Mouse (Mus musculus) lung, embryonic 14.5 days (tissue): ENCODE results near the gene Tnfaip2. TPM values are rescaled to one million over a fixed set of nuclear protein-coding genes. Genes with fewer than 3 reads are reported as not detected.
A peak's percentile ranks its signal among the peaks of the same experiment; 100 is the strongest.

Experiments used
- ATAC-seq: fragments of 200-750 bp; cut with Nextera tagmentation; 2 replicates; pipeline ENCODE4 v1.8.0; 2017; ENCODE audit warnings: mild to moderate bottlenecking, moderate TSS enrichment, moderate library complexity; ENCODE audit not compliant: insufficient read depth
- DNase-seq: peaks from one replicate; pipeline ENCODE4 v3.0.0-alpha.2; 2015
- H3K27ac ChIP-seq: fragments of 300-500 bp; sonication (generic); 2 replicates; pipeline ENCODE4 v1.5.1; 2014; ENCODE audit warnings: low read depth, mild to moderate bottlenecking, moderate library complexity
- H3K27me3 ChIP-seq: fragments of 300-500 bp; sonication (generic); 2 replicates; pipeline ENCODE4 v1.6.1; 2014; ENCODE audit warnings: low read length, control low read depth; ENCODE audit not compliant: insufficient read depth
- H3K36me3 ChIP-seq: fragments of 300-500 bp; sonication (generic); 2 replicates; pipeline ENCODE4 v1.6.1; 2014; ENCODE audit warnings: control low read depth; ENCODE audit not compliant: insufficient read depth
- H3K4me1 ChIP-seq: fragments of 300-500 bp; sonication (generic); 2 replicates; pipeline ENCODE4 v1.6.1; 2014; ENCODE audit warnings: antibody characterized with exemption, control low read depth; ENCODE audit not compliant: insufficient read depth
- H3K4me2 ChIP-seq: fragments of 300-500 bp; sonication (generic); 2 replicates; pipeline ENCODE4 v1.6.1; 2014; ENCODE audit warnings: mild to moderate bottlenecking
- H3K4me3 ChIP-seq: fragments of 300-500 bp; sonication (generic); 2 replicates; pipeline ENCODE4 v1.5.1; 2014; ENCODE audit warnings: low read depth, low read length
- H3K9ac ChIP-seq: fragments of 300-500 bp; sonication (generic); 2 replicates; pipeline ENCODE4 v1.6.1; 2014
- H3K9me3 ChIP-seq: fragments of 300-500 bp; sonication (generic); 2 replicates; pipeline ENCODE4 v1.6.1; 2016; ENCODE audit warnings: low read depth, low read length, control low read depth
- CTCF ChIP-seq: IDR thresholded peaks from 2 replicates; pipeline ENCODE4 v1.5.1; 2016; ENCODE audit warnings: antibody characterized with exemption, low read depth
- WGBS: fragments of 180-500 bp; shearing (Covaris S2); extraction: QIAGEN DNeasy Blood & Tissue Kit; methylation state at CpG from one replicate; pipeline ENCODE4 v1.1.7; 2014; 5-methylcytosine and 5-hydroxymethylcytosine counted together
- polyA plus RNA-seq: library from polyadenylated mRNA; unstranded; fragments of >200 nt; fragmentation: Nextera tagmentation; extraction: Ambion mirVana; gene quantifications from 2 replicates; pipeline ENCODE4 v1.2.1, GENCODE M21; 2014

The Tnfaip2 gene
- polyA plus RNA-seq, 1 experiment from 2014 or later, result 2.0 TPM

- Histone ChIP-seq H3K4me1 (no peaks in the 10 kb centered on the region), H3K9me3 (no peaks in the 10 kb centered on the region), H3K36me3 (no peaks in the 10 kb centered on the region), H3K9ac (no peak overlapping the region), H3K27me3 (no peaks in the 10 kb centered on the region), H3K4me2 (no peak overlapping the region), H3K27ac (no peak overlapping the region), H3K4me3 (no peak overlapping the region)
- ATAC-seq (peak; percentile 52; the same call in 1 of the 2 replicates), DNase-seq (peak; percentile 90)
- WGBS, result 8% methylated on average over 8 of the region's 8 CpGs
- peak; percentile 90 for TF ChIP-seq CTCF
These were observed 27.2 kb downstream of the Tnfaip2 start for GRCm38 (mm10) chr12:111469507-111469906.

GRCm38 (mm10) chr12:111471119-111471518 is 28.9 kb downstream of the Tnfaip2 start:
- no peak for TF ChIP-seq CTCF
- no peak for ATAC-seq
- WGBS, result 56% methylated on average over 1 of the region's 1 CpGs

GRCm38 (mm10) chr12:111471721-111472120 is 29.5 kb downstream of the Tnfaip2 start:
- no peak for TF ChIP-seq CTCF
- H3K9me3 ChIP-seq, result no peaks in the 10 kb centered on the region
- DNase-seq (no peak), ATAC-seq (no peak)
- H3K4me2 ChIP-seq, result no peak overlapping the region
- no peak overlapping the region for H3K9ac ChIP-seq
- H3K27ac ChIP-seq, result no peak overlapping the region
- H3K36me3 ChIP-seq, result no peaks in the 10 kb centered on the region
- no peaks in the 10 kb centered on the region for H3K4me1 ChIP-seq
- H3K4me3 ChIP-seq, result no peak overlapping the region
- H3K27me3 ChIP-seq, result no peaks in the 10 kb centered on the region
- WGBS, result 50% methylated on average over 3 of the region's 3 CpGs

More at GRCm38 (mm10) chr12:111471119-111471518, 28.9 kb downstream of the Tnfaip2 start:
- no peak for DNase-seq
- Histone ChIP-seq H3K9ac (no peak overlapping the region), H3K4me1 (no peaks in the 10 kb centered on the region), H3K27me3 (no peaks in the 10 kb centered on the region), H3K4me2 (no peak overlapping the region), H3K9me3 (no peaks in the 10 kb centered on the region), H3K27ac (no peak overlapping the region), H3K36me3 (no peaks in the 10 kb centered on the region), H3K4me3 (no peak overlapping the region)

GRCm38 (mm10) chr12:111472886-111473285 is 30.6 kb downstream of the Tnfaip2 start:
- no peak overlapping the region for H3K4me2 ChIP-seq
- no peaks in the 10 kb centered on the region for H3K36me3 ChIP-seq
- 73% methylated on average over 5 of the region's 5 CpGs for WGBS
- H3K27ac ChIP-seq, result no peak overlapping the region
- no peak for TF ChIP-seq CTCF
- H3K27me3 ChIP-seq, result no peaks in the 10 kb centered on the region
- no peaks in the 10 kb centered on the region for H3K4me1 ChIP-seq
- no peak overlapping the region for H3K4me3 ChIP-seq
- H3K9ac ChIP-seq, result no peak overlapping the region
- ATAC-seq, result no peak
- H3K9me3 ChIP-seq, result no peaks in the 10 kb centered on the region
- DNase-seq, result no peak

DNA sequence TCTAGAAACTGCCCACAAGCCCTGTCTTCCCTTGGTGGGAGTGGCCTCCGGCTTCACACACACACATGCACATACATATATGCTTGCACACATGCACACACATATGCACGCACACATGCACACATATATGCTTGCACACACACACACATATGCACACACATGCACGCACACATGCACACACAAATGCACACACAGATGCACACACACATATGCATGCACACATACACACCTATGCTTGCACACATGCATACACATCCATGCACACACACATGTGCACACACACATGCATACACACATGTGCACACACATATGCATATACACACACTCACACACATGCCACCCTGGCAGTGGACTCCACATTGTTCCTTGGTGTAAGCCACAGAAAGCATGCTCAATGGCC is 32.1 kb downstream of the Tnfaip2 start:
- no peak for TF ChIP-seq CTCF
- Histone ChIP-seq H3K4me2 (no peak overlapping the region), H3K27me3 (no peaks in the 10 kb centered on the region), H3K36me3 (no peaks in the 10 kb centered on the region), H3K27ac (no peak overlapping the region), H3K4me1 (no peaks in the 10 kb centered on the region), H3K9me3 (no peaks in the 10 kb centered on the region), H3K4me3 (no peak overlapping the region), H3K9ac (no peak overlapping the region)
- WGBS, result 92% methylated on average over 3 of the region's 3 CpGs
- ATAC-seq (no peak), DNase-seq (no peak)

DNA sequence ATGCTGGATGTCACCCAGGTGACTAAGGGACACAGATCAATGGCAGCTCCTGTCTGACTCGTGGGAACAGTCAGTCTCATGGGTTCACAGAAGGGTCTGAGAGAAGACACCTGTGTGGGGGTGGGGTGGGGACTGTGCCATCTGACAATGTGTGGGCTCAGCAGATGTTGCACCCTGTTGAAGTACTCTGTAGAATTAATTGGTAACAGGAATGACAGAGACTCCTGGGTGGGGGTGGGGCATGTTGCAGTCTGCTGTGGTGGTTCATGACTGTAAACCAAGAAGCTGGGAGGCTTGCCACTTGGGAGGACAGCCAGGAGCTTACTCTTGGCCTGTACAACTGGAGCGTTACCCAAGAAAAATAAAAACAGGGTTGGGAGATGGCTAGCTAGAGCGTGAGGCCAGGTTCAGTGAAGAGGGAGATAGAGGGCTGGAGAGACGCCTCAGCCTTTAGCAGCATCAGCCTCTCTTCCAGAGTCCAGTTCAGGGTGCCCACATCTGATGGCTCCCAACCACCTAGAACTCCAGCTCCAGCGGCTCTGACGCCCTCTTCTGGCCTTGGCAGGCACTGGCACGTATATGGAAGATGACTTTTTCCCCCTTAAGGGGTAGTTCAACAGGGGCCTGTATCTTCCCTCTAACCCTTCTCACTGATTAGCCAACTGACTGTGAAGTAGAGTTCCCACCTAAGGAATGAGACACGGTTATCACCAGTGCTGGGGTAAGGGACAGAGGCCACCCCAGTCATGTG is 32.8 kb downstream of the Tnfaip2 start:
- H3K36me3 ChIP-seq, result no peaks in the 10 kb centered on the region
- ATAC-seq, result no peak
- H3K4me2 ChIP-seq, result no peak overlapping the region
- H3K9me3 ChIP-seq, result no peaks in the 10 kb centered on the region
- 48% methylated on average over 8 of the region's 8 CpGs for WGBS
- no peak overlapping the region for H3K27ac ChIP-seq
- no peaks in the 10 kb centered on the region for H3K27me3 ChIP-seq
- H3K4me3 ChIP-seq, result no peak overlapping the region
- peak; percentile 58 for DNase-seq
- no peak overlapping the region for H3K9ac ChIP-seq
- 0 out of 2 replicates have a peak, but pooled peaks have one; percentile 7 for TF ChIP-seq CTCF
- H3K4me1 ChIP-seq, result no peaks in the 10 kb centered on the region

- no peak overlapping the region for H3K4me2 ChIP-seq
- no peaks in the 10 kb centered on the region; the same call in 1 of the 2 replicates for H3K27me3 ChIP-seq
- no peak overlapping the region for H3K9ac ChIP-seq
- no peak for ATAC-seq
- no peak for DNase-seq
- H3K27ac ChIP-seq, result no peak overlapping the region
- no peak for TF ChIP-seq CTCF
- no peaks in the 10 kb centered on the region for H3K4me1 ChIP-seq
- WGBS, result 36% methylated on average over 5 of the region's 5 CpGs
- H3K4me3 ChIP-seq, result no peak overlapping the region
- no peaks in the 10 kb centered on the region for H3K9me3 ChIP-seq
- no peaks in the 10 kb centered on the region for H3K36me3 ChIP-seq
These were observed 36.7 kb downstream of the Tnfaip2 start for GRCm38 (mm10) chr12:111478924-111479323.
